Mouse (Mus musculus): ENCODE data around the gene Stbd1. TPM values are rescaled to one million over a fixed set of nuclear protein-coding genes. Genes with fewer than 3 reads are reported as not detected.

Gene Stbd1
- total RNA-seq (2021): 5.7 and 8.7 TPM in 2 replicates
- long read RNA-seq, experiment 1, transcript Stbd1-201 (2 exons, 1,985 nt): major isoform, 13 of 15 reads
- long read RNA-seq, experiment 1, partial matches to known transcripts: 0 of 15 reads
- long read RNA-seq, experiment 1, other reads (novel, unspliced or antisense): 2 of 15 reads
- long read RNA-seq, experiment 2, transcript Stbd1-201 (2 exons, 1,985 nt): major isoform, 10 of 13 reads
- long read RNA-seq, experiment 2, partial matches to known transcripts: 0 of 13 reads
- long read RNA-seq, experiment 2, other reads (novel, unspliced or antisense): 3 of 13 reads

DNA sequence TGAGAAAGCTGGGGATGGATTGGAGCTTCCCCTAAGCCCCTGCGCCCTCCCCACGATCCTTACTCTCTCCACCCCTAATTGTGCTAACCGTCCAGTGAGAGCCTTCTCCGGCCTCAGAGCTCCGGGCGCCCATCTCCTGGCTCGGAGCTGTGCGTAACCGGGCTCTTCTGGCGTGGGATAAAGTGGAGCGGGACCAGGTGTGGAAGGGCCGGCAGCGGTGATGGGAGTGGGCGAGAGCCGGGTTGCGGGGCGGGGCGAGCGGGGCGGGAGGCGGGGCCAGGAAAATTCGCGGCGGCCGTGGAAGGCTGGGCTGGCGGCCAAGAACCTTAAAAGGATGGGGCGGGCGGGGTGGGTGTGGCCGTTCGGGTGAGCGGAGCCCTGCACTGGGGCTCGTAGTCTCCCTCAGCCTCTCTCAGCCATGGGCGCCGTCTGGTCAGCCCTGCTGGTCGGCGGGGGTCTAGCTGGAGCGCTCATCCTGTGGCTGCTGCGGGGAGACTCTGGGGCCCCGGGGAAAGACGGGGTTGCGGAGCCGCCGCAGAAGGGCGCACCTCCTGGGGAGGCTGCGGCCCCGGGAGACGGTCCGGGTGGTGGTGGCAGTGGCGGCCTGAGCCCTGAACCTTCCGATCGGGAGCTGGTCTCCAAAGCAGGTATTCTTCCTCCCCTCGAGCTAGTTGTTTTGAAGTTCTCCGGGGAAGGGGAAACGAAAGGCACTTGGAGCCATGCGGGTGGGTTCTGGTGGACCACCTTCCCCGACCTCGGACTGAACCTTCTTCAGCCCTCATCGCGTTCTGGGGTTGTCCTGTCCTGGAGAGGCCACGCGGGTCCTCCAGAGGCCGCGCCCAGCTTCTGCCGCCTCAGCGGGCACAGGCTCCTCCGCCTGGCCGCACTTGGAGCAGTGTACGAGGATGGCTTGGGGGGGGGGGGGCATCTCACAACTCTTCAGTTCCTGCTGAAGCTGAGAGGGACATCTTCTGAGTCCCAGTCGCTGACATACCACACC lies at the start of gene Stbd1:
Gene Stbd1 (plus strand): TSS at position 351 of the 1,000 bp plus-strand sequence.
- peak; percentile 77 for DNase-seq

DNA sequence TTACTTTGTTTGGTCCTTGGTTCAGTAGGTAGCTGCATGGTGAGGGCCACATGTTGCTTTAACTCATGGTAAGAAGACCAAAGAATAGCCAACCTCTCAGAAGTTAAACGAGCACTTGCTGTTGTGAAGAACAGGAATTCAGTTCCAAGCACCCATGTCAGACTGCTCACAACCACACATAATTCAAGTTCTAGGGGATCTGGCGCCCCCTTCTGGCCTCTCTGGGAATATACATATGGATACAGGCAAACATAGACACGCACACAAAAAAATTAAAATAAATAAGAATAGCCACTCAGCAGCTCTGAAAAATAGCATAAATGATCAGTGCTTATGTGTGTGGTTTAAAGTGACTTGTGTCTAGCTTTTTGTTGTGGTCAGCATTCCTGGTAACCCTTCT lies 48.9 kb upstream of the Stbd1 start:
- DNase-seq: peak; percentile 17

DNA sequence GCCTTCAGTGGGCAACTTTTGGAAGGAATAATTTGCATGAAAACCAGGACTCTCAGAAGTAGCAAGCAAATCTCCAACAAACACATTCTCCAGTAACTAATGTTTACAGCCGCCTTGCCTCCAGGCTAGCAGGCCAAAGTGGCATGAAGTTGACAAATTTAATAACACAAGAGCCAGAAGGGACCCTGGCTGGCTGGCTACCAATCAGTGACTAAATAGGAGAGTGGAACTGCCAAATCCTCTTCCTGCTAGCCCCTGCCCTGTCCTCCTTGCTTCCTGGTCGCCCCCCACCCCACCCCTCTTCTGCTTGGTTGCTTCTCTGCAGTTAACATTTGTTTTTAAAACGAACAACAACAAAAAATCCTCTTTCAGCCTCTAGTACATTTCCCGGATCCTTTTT lies 48.4 kb upstream of the Stbd1 start:
- DNase-seq: peak; percentile 12

DNA sequence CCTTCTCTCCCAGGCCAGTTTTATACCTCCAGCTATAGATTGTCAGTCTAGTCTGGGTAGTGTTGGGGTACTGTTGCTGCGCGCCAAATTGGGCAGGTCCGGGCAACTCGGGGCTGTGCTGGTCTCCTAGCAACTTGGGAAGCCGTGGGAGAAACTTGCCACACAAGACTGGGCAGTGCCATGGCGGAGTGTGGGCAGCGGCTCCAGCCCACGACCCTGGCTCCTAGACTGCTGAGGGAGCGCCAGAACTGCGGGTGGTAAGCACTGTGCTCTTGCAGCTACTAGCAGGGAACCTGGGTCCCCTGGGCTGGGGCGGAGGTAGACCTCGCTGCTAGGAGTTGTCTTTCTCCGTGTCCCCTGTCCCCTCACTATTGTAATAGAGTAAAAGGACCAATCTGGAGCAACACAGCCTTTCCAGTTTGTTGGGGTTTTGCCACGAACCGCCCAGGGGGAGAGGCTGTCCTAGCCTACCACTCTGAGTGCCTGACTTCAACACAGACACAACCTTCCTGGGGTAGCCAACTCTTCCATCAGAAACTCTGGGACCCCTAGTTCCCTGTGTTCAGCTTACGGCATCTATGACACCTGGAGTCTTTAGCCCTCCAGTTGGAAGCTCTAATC lies 47.8 kb upstream of the Stbd1 start, which contains the start of gene Fam47e:
Gene Fam47e (plus strand): TSS at position 179 of the 621 bp plus-strand sequence.
- no peak for DNase-seq

DNA sequence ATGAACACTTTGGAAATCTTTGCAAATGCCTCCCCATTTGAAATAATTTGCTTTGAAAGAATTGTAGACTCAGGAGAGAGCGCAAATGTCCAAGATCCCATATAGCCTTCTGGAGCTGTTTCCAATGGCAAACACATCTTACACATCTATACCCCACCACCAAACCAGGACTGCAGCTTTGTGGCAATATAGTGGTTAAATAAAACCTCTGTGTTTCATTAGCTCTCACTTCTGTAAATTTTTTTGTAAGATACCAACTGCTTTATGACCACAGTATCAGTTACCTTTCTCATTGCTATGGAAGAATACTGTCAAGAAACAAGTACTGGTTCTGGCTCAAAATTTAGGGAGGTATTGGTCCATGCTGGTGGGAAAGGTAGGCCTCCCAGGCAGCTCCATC lies 46.9 kb upstream of the Stbd1 start:
- no peak for DNase-seq

DNA sequence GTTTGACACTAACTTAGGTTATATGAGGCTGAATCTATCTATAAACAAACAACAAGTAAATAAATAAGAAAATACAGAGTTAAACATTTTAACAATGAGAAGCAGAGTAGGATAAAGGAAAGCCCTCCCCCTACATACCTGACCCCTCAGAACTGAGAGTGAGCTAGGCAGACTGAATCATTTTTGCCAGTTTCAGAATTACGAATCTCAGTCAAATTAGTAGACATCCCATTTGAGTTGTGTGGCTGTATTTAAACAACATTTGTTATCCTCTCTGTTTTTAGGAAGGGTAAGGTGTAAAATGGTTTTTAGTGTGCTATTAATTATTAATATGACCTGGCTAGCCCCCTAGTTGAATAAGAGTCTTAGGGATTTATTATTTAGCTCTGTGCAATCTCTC lies 45.3 kb upstream of the Stbd1 start:
- no peak for DNase-seq

DNA sequence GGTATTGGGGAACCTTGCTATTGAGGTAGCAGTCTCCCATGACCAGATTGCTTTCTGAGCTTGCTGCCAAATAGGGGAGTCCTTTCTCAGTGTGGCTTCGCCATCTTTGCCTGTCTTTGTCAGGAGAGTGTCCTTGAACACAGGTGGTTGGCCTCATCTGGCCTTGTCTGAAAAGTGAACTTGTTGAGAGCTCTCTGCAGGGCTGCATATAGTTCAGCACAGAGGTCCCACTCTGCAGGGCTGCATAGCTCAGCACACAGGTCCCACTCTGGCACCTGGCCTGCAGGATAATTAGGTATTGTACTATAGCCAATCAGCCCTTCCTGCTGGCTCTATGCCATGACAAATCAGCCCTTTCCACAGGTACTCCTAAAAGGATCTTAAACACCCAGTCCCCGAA lies 42.6 kb upstream of the Stbd1 start:
- no peak for DNase-seq

DNA sequence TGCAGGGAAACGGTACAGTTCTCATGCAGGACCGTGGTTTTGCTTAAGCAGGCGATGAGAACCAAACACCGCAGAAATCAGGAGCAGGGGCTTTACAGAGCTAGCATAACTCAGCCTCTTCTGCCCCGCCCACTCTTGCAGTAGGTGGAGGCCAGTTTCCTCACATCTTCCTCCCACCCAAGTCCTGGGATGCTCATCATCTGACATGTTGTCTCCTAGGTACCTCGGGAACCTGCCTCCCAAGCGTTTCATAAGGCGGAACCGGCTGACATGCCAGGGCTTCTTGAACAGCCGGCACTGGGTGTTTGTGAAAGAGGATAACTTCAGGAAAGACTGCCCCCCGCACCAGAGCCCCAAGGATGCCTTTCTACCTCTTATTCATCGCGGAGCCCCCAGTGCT lies 40.8 kb upstream of the Stbd1 start:
- no peak for DNase-seq

DNA sequence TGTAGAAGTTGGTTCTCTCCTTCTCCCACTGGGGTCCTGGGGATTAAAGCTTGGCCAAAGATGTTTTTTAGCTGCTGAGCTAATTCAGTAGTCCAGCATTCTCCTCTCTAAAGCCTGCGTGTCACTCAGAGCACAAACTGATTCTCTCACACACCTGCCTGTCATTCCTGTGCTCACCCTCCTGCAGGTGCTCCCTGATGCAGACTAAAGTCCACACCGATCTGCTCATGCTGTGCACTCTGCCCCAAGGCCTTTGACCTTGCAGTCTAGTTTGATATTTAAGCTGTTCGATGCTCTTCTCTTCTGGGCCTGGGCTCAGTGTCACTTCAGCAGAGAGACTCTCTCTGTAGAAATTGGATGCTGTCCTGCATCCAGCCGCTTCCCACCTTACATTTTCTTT lies 31.6 kb upstream of the Stbd1 start:
- DNase-seq: no peak

DNA sequence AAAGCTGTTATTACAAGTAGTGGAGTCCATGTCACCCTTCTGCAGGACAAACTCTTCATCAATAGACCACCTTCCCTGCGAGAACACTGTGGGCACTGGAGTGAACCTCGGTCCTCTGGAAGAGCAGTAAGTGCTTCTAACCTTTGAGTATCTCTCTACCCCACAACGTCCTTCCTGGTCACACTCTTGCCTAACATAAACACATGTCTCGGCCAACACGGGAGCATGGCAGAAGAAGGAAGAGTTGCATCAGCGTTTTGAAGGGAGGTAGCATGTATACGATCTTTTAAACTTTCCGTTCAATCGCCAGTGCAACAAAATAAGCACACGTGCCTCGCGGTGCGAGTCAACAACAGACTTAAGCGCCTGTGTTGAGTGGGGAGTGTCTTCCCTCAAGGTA lies 23.3 kb upstream of the Stbd1 start:
- no peak for DNase-seq

DNA sequence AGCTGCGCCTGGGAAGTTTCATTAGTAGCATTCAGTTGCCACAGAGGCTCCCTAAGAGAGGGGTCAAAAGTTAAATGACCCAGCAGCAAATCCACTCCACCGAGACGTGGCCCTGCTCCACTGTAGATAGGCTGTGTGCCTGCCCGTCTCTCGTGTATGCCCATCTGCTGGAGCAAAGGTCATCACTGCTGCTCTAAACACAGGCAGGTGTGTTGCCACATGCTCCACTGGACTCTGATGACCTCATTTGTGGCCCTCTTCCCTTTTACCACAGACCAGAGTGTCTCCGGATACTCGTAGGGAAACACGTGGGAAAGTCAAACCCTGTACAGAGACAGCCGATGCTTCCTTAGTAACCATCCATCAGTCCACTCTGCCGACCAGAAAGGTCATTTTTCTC lies 16.9 kb upstream of the Stbd1 start:
- DNase-seq: no peak

DNA sequence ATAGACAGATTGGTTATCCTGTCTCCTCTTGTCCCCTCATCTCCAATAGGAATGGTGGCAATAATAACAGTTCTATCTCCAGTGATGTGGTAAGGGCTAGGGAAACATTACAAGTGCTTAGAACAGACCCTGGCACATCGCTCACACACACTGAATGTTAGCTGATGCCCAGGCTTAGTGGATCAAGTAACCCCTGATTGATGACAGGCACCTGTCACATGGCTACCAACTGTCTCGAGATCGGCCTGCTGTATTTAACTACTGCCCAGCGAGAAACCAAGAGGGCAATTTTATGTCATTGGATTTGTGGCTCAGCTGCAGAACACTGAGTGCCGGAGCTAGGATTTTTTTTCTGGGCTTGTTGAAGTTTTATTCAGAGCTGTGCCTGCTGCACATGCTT lies 7.8 kb upstream of the Stbd1 start:
- no peak for DNase-seq

DNA sequence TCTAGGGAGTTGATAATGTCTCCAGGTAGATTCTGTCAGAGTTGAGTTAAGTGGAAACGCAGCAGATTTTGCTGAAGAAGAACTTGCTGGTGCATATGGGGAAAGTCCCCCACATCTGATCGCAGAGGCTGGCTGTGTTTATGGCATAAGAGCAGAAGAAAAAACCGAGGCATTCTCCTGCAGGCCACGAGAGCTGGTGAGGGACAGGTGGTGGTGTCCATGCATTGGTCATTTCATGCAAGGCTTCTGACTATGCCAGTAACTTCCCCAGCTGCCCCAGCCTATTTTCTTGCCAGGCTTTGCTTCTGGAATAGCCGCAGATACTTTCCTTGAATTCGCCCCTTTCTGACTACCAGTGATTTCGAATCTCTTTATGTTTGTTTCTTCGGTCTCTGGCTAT lies 6.0 kb upstream of the Stbd1 start:
- DNase-seq: no peak

DNA sequence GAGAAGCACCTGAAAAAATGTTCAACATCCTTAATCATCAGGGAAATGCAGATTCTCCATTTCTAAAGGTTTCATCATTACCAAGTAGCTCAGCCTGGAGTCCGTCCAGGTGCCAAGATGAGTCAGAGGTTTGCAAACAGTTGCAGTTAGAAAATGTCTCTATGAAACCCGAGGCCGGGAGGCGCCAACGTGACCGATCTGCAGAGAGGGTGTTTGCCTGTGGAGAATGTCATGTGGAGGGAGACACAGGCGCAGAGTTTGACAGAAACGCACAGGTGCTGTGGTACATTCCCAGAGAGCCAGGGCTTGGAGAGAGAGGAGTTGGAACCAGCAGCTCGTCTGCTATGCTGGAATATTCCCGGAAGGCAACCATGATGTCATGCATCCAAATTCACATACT lies 3.8 kb upstream of the Stbd1 start:
- peak; percentile 72 for DNase-seq

DNA sequence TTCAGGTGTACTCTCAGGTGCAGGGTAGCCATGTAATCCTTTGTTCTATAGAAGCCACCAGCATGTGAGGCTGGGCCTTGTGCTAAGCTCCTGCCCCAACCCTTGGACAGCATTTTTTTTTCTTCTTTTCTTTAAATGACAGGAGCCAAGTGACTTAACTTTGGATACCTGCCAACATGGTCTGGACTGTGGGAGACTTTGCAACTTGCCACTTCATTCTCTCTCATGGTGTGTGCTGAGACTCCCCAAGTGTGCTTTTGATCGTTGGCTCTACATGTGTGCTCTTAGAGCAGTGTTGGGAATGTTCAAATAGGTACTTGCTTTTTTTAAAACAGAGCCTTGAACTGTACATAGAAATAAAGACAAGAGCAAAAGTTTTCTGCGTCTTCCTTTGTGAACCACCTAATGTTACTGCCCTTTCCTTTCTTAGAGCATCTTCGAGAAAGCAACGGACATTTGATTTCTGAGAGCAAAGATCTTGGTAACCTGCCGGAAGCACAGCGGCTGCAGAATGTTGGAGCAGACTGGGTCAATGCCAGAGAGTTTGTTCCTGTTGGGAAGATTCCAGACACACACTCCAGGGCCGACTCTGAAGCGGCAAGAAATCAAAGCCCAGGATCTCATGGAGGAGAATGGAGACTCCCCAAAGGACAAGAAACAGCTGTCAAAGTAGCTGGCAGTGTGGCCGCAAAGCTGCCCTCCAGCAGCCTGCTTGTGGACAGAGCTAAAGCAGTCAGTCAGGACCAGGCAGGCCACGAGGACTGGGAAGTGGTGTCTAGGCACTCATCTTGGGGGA lies 1.8 kb downstream of the Stbd1 start:
- DNase-seq: peak; percentile 62

DNA sequence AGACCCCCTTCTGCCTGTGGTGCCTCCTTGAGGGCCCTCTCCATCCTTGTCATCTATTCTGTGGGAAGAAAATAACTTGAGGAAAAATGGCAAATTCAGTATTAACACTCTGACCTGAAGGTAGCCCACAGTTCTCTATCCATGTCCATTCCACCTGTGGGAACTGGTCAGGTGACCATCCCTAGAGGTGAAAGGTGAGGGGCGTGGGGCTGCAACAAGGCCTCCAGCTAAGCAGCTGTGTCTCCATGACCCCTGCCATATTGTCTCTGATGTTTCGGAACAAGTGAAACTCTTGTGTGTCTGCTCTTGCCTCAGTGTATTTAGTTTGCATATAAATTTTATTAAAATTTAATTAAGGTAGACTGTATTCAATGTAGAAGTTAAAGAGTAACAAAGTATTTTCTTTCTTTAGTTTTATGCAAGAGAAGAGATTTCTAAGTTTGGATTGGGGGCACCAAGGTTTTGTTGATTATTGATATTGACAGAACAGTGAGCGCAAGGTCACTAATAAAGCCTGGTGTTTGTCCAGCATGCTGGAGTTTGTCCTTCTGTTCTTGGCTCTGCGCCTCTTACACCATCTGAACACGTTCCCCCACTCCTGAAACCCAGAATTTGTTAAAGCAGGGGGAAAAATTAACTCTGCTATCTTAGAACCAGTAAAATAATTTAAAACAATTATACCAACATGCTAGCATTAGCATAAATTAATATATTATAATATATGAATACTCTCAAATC lies 4.8 kb downstream of the Stbd1 start:
- DNase-seq: no peak

DNA sequence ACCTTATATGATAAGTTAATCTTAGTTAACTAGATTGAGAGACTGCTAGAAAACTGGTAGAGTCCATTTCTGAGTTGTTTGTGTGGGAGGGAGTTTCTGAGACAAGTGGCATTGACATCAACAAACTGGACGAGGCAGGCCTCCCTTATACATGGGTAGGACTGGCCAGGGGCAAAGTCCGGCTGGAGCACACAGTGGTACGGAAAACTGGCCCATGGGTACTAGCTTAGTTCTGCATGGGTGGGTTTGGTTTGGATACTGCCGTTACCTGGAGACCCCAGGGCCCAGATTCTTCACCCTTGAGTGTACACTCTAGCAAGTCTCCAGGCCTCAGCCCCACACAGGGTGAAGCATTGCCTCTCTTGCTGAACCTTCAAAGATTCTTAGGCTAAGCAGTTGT lies 9.9 kb downstream of the Stbd1 start:
- DNase-seq: no peak

DNA sequence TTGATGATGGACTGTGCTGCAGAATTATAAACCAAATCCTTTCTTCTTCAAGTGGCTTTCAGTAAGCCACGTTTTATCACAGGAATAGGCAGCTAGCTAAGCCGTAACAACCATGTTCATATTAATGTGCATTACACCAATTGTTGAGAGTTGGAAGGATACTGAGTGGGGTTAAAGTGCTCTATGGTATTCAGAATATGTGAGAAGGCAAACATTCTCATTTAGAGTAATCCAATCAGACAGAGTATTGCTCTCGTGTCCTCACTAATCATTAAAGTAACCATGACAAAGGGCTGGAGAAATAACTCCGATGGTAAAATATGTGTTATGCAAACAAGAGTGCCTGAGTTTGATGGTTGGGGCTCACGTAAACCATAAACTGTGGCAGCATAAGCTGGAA lies 19.0 kb downstream of the Stbd1 start:
- DNase-seq: no peak

DNA sequence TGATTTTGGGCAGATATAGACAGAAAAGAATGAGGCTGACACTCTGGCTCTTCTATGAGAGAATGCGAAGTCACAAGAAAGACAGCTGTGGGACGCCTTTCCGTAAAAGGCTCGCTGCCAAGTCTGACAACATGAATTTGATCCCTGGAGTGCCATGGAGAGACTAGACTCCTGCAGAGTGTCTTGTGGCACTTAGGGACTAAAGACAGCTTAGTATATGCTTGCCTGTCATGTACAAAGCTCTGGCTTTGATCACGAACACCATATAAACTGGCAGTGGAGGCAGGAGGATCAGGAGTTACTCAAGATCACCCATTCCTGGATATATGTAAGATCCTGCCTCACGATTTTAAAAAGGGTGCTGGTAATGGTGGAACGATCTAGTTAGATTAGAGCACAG lies 25.1 kb downstream of the Stbd1 start:
- DNase-seq: peak; percentile 27

DNA sequence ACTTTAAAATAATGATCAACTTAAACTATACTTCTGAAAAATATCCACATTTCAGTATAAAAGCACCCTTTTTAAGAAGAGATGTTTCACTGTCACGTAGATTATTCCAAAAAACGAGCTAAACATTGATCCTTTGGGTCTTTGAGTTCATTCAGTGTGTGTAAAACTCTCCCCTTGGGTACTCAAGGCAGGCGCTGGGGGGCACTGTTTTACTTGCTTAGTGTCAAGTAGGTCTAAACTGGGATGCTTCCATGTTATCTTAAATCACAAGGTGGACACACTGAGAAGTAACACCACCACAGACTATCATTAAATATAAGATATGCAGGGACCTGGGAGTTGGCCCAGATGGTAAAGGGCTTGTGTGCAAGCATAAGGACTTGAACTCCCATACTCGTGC lies 30.7 kb downstream of the Stbd1 start:
- no peak for DNase-seq

DNA sequence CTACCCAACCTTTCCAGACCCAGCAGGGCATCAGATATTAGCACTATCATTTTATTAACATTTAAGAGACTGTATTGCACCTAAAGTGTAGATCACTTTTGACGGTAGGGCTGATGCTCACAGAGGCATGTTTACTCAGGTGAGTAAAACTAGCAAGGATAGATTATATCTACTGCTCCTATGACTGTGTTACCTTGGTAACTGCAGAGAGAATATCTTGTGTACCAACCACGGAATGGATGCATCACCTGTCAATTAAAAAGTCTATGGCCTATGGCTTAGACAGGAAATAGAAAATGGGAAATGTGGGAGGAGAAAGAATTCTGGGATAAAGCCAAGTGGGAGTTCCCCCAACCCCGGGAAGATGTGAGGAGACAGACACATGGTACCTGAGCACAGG lies 32.1 kb downstream of the Stbd1 start:
- no peak for DNase-seq
